Mouse (Mus musculus) thymus, postnatal 10 days (tissue): ENCODE measurements around the gene Zbtb32.

Experiments used
- DNase-seq, 2 experiments: peaks; one replicate each; pipeline ENCODE4 v3.0.0; 2021; ENCODE audit warnings: low spot score in 2 of 2

Zbtb32 gene

GRCm38 (mm10) chr7:30544327-30544726, 54.4 kb downstream of the Zbtb32 start:
- DNase-seq: no peak

GRCm38 (mm10) chr7:30540572-30540971, 58.1 kb downstream of the Zbtb32 start:
- no peak for DNase-seq
